Mouse (Mus musculus): ENCODE results near the gene Alkbh7. TPM values are rescaled to one million over a fixed set of nuclear protein-coding genes. Genes with fewer than 3 reads are reported as not detected.
A peak's percentile ranks its signal among the peaks of the same experiment; 100 is the strongest.

Gene Alkbh7
- 41.3 and 42.6 TPM in 2 replicates for polyA plus RNA-seq (2015; fragmentation: Nextera tagmentation; extraction: Ambion mirVana)

- WGBS: under 1% methylated on average over 38 of the region's 38 CpGs
- peak; percentile 99 for ATAC-seq (ENCODE audit: low read depth)
- Histone ChIP-seq H3K9ac (ENCODE audit: low read length) (peak within 1 kb of the TSS; percentile 74), H3K9me3 (ENCODE audit: control insufficient read depth, low read length) (no peaks in the 10 kb centered on the region), H3K4me1 (replicated peaks; ENCODE audit: control insufficient read depth, insufficient read depth, low read length) (peaks cover 5% of the 10 kb centered on the region), H3K27me3 (ENCODE audit: control insufficient read depth, insufficient read depth, low read depth, low read length) (no peaks in the 10 kb centered on the region), H3K4me2 (ENCODE audit: low read depth, low read length) (peak within 1 kb of the TSS; percentile 73), H3K27ac (ENCODE audit: low read length) (peak within 1 kb of the TSS; percentile 67), H3K4me3 (ENCODE audit: low read length) (peak within 1 kb of the TSS; percentile 75), H3K36me3 (ENCODE audit: control insufficient read depth, insufficient read depth, low read length) (peaks cover 29% of the 10 kb centered on the region)
Observed at GRCm38 (mm10) chr17:56997029-56997667, at the start of gene Alkbh7. Gene Alkbh7, plus strand, starts transcription at chr17:56997339.

- Histone ChIP-seq H3K4me2 (ENCODE audit: low read depth, low read length) (no peak overlapping the region), H3K9me3 (ENCODE audit: control insufficient read depth, low read length) (no peaks in the 10 kb centered on the region), H3K9ac (ENCODE audit: low read length) (no peak overlapping the region), H3K27me3 (ENCODE audit: control insufficient read depth, insufficient read depth, low read depth, low read length) (no peaks in the 10 kb centered on the region), H3K36me3 (ENCODE audit: control insufficient read depth, insufficient read depth, low read length) (no peaks in the 10 kb centered on the region), H3K4me3 (ENCODE audit: low read length) (no peak overlapping the region), H3K4me1 (replicated peaks; ENCODE audit: control insufficient read depth, insufficient read depth, low read length) (no peaks in the 10 kb centered on the region), H3K27ac (ENCODE audit: low read length) (no peak overlapping the region)
- 11% methylated on average over 3 of the region's 3 CpGs for WGBS
- ATAC-seq (ENCODE audit: low read depth): no peak
Observed at GRCm38 (mm10) chr17:56950915-56951314, 46.2 kb upstream of the Alkbh7 start.

DNA sequence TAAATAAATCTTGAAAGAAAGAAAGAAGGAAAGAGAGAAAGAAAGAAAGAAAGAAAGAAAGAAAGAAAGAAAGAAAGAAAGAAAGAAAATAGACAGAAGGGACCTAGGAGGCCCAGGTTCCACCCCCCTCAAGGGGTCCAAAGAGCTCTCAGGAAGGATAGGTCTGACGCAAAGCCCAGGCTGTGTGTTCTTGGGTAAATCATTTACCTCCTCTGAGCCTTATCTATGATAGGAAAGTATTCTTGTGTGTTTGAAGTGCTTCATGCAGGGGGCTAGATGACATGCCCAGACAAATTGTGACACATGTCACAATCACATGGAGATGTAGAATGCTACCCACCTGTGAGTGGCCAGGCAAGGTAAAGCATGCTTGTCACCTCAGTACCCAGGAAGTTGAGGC, 44.5 kb upstream of the Alkbh7 start:
- WGBS: 41% methylated on average over 1 of the region's 1 CpGs
- H3K36me3 ChIP-seq (ENCODE audit: control insufficient read depth, insufficient read depth, low read length): no peaks in the 10 kb centered on the region
- no peaks in the 10 kb centered on the region for H3K4me1 ChIP-seq (replicated peaks; ENCODE audit: control insufficient read depth, insufficient read depth, low read length)
- H3K4me3 ChIP-seq (ENCODE audit: low read length): no peak overlapping the region
- no peak overlapping the region for H3K4me2 ChIP-seq (ENCODE audit: low read depth, low read length)
- no peak overlapping the region for H3K27ac ChIP-seq (ENCODE audit: low read length)
- no peak for ATAC-seq (ENCODE audit: low read depth)
- no peak overlapping the region for H3K9ac ChIP-seq (ENCODE audit: low read length)
- H3K27me3 ChIP-seq (ENCODE audit: control insufficient read depth, insufficient read depth, low read depth, low read length): no peaks in the 10 kb centered on the region
- H3K9me3 ChIP-seq (ENCODE audit: control insufficient read depth, low read length): no peaks in the 10 kb centered on the region

GRCm38 (mm10) chr17:56954871-56955270, 42.3 kb upstream of the Alkbh7 start:
- no peaks in the 10 kb centered on the region for H3K36me3 ChIP-seq (ENCODE audit: control insufficient read depth, insufficient read depth, low read length)

GRCm38 (mm10) chr17:56957763-56958429, 39.2 kb upstream of the Alkbh7 start:
- Histone ChIP-seq H3K9ac (ENCODE audit: low read length) (no peak overlapping the region), H3K27me3 (ENCODE audit: control insufficient read depth, insufficient read depth, low read depth, low read length) (no peaks in the 10 kb centered on the region), H3K9me3 (ENCODE audit: control insufficient read depth, low read length) (no peaks in the 10 kb centered on the region), H3K27ac (ENCODE audit: low read length) (no peak overlapping the region), H3K4me3 (ENCODE audit: low read length) (no peak overlapping the region), H3K4me2 (ENCODE audit: low read depth, low read length) (peak overlapping the region; percentile 24; the same call in 1 of the 2 replicates), H3K36me3 (ENCODE audit: control insufficient read depth, insufficient read depth, low read length) (no peaks in the 10 kb centered on the region), H3K4me1 (replicated peaks; ENCODE audit: control insufficient read depth, insufficient read depth, low read length) (peaks cover 3% of the 10 kb centered on the region; the same call in 1 of the 2 replicates)
- peak; percentile 85 for ATAC-seq (ENCODE audit: low read depth)
- WGBS: 16% methylated on average over 11 of the region's 11 CpGs

More at GRCm38 (mm10) chr17:56954871-56955270, 42.3 kb upstream of the Alkbh7 start:
- Histone ChIP-seq H3K27me3 (ENCODE audit: control insufficient read depth, insufficient read depth, low read depth, low read length) (no peaks in the 10 kb centered on the region), H3K4me2 (ENCODE audit: low read depth, low read length) (no peak overlapping the region), H3K4me1 (replicated peaks; ENCODE audit: control insufficient read depth, insufficient read depth, low read length) (peaks cover 3% of the 10 kb centered on the region; the same call in 1 of the 2 replicates), H3K9me3 (ENCODE audit: control insufficient read depth, low read length) (no peaks in the 10 kb centered on the region), H3K27ac (ENCODE audit: low read length) (no peak overlapping the region), H3K4me3 (ENCODE audit: low read length) (no peak overlapping the region), H3K9ac (ENCODE audit: low read length) (no peak overlapping the region)
- WGBS: 75% methylated on average over 7 of the region's 7 CpGs
- no peak for ATAC-seq (ENCODE audit: low read depth)

- no peaks in the 10 kb centered on the region for H3K36me3 ChIP-seq (ENCODE audit: control insufficient read depth, insufficient read depth, low read length)
- no peak for ATAC-seq (ENCODE audit: low read depth)
- H3K9ac ChIP-seq (ENCODE audit: low read length): no peak overlapping the region
- H3K9me3 ChIP-seq (ENCODE audit: control insufficient read depth, low read length): no peaks in the 10 kb centered on the region
- no peak overlapping the region for H3K27ac ChIP-seq (ENCODE audit: low read length)
- no peak overlapping the region for H3K4me3 ChIP-seq (ENCODE audit: low read length)
- H3K27me3 ChIP-seq (ENCODE audit: control insufficient read depth, insufficient read depth, low read depth, low read length): no peaks in the 10 kb centered on the region
- 59% methylated on average over 4 of the region's 4 CpGs for WGBS
- peaks cover 3% of the 10 kb centered on the region; the same call in 1 of the 2 replicates for H3K4me1 ChIP-seq (replicated peaks; ENCODE audit: control insufficient read depth, insufficient read depth, low read length)
- H3K4me2 ChIP-seq (ENCODE audit: low read depth, low read length): no peak overlapping the region
Observed at GRCm38 (mm10) chr17:56958667-56959066, 38.5 kb upstream of the Alkbh7 start.

DNA sequence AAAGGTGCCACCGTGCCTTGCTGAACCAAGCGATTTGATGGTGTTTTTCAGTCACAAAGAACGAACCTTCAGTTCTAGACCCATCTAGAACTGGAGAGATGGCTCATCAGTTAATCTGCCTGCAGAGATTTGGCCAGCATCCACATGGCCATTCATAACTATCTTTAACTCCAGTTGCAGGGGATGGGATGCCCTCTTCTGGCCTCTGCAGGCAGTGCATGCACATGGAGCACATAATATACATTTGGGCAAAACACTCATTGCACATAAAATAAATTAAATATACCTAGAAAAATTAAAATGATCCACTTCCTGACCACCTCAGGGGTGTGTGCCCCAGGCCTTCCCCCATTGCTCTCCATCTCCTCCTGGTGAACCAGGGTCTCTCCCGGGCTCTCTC, 35.3 kb upstream of the Alkbh7 start:
- peaks cover 3% of the 10 kb centered on the region; the same call in 1 of the 2 replicates for H3K4me1 ChIP-seq (replicated peaks; ENCODE audit: control insufficient read depth, insufficient read depth, low read length)
- H3K27me3 ChIP-seq (ENCODE audit: control insufficient read depth, insufficient read depth, low read depth, low read length): no peaks in the 10 kb centered on the region
- no peak overlapping the region for H3K27ac ChIP-seq (ENCODE audit: low read length)
- H3K9me3 ChIP-seq (ENCODE audit: control insufficient read depth, low read length): no peaks in the 10 kb centered on the region
- no peak overlapping the region for H3K4me3 ChIP-seq (ENCODE audit: low read length)
- no peaks in the 10 kb centered on the region for H3K36me3 ChIP-seq (ENCODE audit: control insufficient read depth, insufficient read depth, low read length)
- no peak overlapping the region for H3K4me2 ChIP-seq (ENCODE audit: low read depth, low read length)
- no peak for ATAC-seq (ENCODE audit: low read depth)
- H3K9ac ChIP-seq (ENCODE audit: low read length): no peak overlapping the region
- 81% methylated on average over 4 of the region's 4 CpGs for WGBS

- Histone ChIP-seq H3K4me2 (ENCODE audit: low read depth, low read length) (no peak overlapping the region), H3K4me1 (replicated peaks; ENCODE audit: control insufficient read depth, insufficient read depth, low read length) (peaks cover 3% of the 10 kb centered on the region; the same call in 1 of the 2 replicates), H3K36me3 (ENCODE audit: control insufficient read depth, insufficient read depth, low read length) (no peaks in the 10 kb centered on the region), H3K27ac (ENCODE audit: low read length) (no peak overlapping the region), H3K9me3 (ENCODE audit: control insufficient read depth, low read length) (no peaks in the 10 kb centered on the region), H3K4me3 (ENCODE audit: low read length) (no peak overlapping the region), H3K9ac (ENCODE audit: low read length) (no peak overlapping the region), H3K27me3 (ENCODE audit: control insufficient read depth, insufficient read depth, low read depth, low read length) (no peaks in the 10 kb centered on the region)
- WGBS: 74% methylated on average over 5 of the region's 5 CpGs
- no peak for ATAC-seq (ENCODE audit: low read depth)
Observed at GRCm38 (mm10) chr17:56962642-56963405, 34.3 kb upstream of the Alkbh7 start.

GRCm38 (mm10) chr17:56963646-56964045, 33.5 kb upstream of the Alkbh7 start:
- Histone ChIP-seq H3K9ac (ENCODE audit: low read length) (no peak overlapping the region), H3K4me3 (ENCODE audit: low read length) (no peak overlapping the region), H3K36me3 (ENCODE audit: control insufficient read depth, insufficient read depth, low read length) (no peaks in the 10 kb centered on the region), H3K4me1 (replicated peaks; ENCODE audit: control insufficient read depth, insufficient read depth, low read length) (no peaks in the 10 kb centered on the region), H3K4me2 (ENCODE audit: low read depth, low read length) (no peak overlapping the region), H3K27me3 (ENCODE audit: control insufficient read depth, insufficient read depth, low read depth, low read length) (no peaks in the 10 kb centered on the region; the same call in 1 of the 2 replicates), H3K27ac (ENCODE audit: low read length) (no peak overlapping the region), H3K9me3 (ENCODE audit: control insufficient read depth, low read length) (no peaks in the 10 kb centered on the region)
- 65% methylated on average over 6 of the region's 6 CpGs for WGBS
- ATAC-seq (ENCODE audit: low read depth): no peak

Measured in lung, embryonic 16.5 days (tissue).